Mouse (Mus musculus): ENCODE measurements around the gene Txndc17. TPM values are rescaled to one million over a fixed set of nuclear protein-coding genes. Genes with fewer than 3 reads are reported as not detected.
A peak's percentile ranks its signal among the peaks of the same experiment; 100 is the strongest.

Gene Txndc17
- total RNA-seq, 2 experiments from 2014 or later: 35.1 to 38.0 TPM

DNA sequence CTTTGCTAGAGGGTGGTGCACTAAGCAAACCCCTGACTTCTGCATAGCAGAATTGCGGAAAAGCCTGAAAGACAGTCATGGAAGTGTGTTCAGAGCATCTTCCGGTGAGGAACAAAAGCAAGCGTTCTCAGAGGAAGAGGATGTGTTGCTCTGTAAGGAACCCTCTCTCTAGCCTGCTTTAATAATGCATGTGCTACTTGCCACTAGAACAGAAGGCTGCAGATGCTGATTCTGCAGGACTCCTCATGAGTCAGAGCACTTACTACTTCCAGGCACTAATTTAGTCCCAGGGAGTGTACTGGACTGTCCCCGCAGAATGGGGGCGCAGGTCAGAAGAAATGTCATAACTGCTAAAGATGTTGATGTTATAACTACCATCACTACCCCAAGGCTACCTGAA, 9.8 kb downstream of the Txndc17 start:
- DNase-seq (ENCODE audit: low spot score in 2 of 2): no peak

- DNase-seq (ENCODE audit: low spot score in 2 of 2): peak; percentile 65 to 77
These were observed 13.9 kb downstream of the Txndc17 start for GRCm38 (mm10) chr11:72221278-72221677.

DNA sequence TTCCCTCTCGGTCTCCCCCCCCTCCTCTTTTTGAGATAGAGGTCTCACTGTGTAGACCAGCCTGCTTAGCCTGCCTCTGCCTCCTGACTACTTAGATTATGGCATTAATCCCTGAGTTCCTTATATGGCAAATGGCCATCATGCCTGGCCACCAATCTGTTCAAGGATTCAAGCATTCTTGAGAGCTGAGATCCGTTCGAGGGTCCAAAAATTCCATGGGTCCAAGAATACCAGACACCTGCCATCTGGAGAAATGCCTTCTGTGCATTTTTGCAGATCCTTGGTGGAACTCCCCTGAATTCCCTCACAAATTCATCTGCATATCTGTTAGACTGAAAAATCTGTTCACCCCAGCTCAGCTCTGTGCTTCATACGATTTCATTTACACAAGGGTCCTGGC, 16.1 kb downstream of the Txndc17 start:
- no peak for DNase-seq (ENCODE audit: low spot score in 2 of 2)

DNA sequence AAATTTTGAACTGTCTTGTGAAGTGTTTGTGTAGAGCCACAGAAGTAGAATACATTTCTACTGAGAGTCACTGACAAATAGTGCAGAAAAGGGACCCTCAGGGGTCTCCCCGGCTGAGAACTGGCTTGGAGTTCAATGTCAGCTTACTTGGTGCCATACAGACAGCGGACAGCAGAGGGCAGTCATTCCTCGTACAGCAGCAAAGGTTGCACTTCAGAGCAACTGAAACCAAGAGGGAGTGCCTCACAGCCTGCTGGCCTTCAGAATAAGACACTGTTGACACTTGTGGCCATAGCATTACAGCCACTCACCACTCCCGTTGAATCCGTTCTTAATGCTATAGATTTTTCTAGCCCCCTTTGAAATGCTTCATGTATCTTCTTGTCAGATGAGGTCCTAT, 17.5 kb downstream of the Txndc17 start:
- peak; percentile 76 to 86 for DNase-seq (ENCODE audit: low spot score in 2 of 2)

- no peak for DNase-seq (ENCODE audit: low spot score in 2 of 2)
These were observed 18.9 kb downstream of the Txndc17 start for GRCm38 (mm10) chr11:72226020-72226791.

- no peak for DNase-seq (ENCODE audit: low spot score in 2 of 2)
These were observed 19.6 kb downstream of the Txndc17 start for GRCm38 (mm10) chr11:72226901-72227300.

- DNase-seq (ENCODE audit: low spot score in 2 of 2): no peak
These were observed 21.2 kb downstream of the Txndc17 start for GRCm38 (mm10) chr11:72228513-72228912.

- DNase-seq (ENCODE audit: low spot score in 2 of 2): no peak
These were observed 24.7 kb downstream of the Txndc17 start for GRCm38 (mm10) chr11:72232068-72232467.

DNA sequence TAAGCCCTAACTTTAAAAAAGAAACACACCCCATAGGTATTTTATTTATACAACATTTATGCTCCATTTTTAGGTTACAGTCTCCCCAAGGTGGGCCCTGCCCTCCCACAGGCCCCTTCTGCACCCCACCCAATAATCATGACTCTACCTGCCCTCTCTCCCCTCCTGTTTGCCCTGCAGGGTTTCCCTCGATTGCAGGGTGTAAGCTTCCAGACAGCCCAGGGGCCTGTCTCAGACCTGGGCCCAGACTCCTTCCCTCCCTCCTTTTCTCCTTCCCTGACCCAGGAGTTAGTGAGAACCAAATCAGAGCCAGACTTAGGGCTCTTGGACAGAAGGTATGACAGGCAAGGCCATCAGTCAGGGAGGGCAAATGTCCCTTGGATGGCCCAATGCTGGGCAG, 25.6 kb downstream of the Txndc17 start:
- DNase-seq (ENCODE audit: low spot score in 2 of 2): no peak

DNA sequence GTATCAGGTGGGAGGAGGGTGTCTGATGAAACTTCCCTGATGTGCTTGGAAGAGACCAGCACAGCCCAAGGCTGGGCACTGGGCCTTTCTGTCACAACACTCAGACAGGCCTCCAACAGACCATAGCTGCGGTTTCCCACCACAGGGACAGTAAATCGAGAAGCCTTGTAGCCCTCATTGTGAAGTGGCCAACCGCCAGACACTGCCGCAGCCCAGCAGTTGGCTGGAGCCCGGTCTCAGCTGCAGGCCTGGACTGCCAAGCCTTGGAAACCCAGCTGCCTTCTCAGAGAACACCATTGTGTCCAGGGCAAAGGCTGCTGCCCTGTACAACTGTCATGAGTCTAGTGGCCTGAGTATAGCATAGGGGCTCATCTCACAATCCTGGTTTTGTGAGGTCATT, 26.7 kb downstream of the Txndc17 start:
- peak in 1 of 2 experiments; percentile 34 for DNase-seq (ENCODE audit: low spot score in 2 of 2)

DNA sequence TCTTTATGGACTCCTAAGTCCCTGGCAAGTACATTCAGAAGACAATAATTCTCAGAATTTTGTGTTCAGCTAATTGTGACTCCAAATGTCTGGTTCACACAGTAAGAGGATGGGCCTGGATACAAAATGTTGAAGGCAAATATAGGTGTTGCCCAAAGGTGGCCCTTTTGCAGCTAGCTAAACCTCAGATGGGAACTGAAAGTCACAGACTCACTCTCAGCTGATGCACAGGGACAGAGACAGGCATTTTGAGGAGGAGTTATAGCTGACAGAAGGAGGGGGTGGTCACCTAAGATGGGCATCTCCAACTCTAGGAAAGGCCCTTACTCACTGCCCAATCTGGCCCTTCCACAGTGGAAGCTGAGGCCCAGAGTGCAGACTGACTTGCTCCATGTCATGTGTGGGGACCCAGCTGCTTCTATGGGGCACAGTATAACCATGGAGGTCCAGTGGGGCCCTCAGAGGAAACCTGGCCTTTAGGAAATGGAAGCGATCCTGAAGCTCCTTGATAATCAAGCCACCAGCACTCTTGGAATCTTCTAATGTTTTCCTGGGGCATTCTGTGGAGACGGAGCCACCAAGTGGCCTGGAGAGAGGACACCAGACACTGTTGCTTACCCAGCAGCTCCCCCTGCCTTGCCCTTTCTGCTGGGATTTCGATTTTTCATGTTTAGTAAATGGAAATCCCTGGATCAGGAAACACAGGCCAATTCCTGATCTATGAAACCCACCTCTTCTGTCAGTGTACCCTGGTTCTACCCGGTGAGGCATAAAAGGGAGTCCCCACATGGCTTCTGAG, 32.9 kb downstream of the Txndc17 start:
- DNase-seq (ENCODE audit: low spot score in 2 of 2): no peak

DNA sequence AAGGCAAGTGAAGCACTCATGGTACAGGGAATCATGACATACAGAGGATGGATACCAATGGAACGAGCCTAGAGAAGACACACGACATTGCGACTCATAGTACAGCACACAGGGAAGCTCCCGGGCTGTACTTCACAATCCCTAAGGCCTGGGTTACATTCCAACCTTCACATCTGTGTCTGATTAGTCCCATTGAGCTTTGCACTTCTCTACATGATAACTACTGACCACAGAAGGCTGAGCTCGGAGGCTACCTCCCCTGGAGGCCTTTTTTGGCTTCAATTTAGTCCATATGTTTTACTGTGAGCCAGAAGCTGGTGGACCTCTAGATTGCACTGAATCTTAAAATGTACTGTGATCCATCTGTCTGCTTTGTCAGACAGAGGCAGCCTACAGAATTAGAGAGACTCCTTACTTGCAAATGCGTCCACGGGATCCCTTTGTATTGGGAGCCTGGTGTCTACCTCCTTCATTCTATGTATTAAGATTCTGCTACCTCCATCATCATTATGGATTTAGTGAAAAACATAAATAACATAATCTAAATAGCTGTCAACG, 37.9 kb downstream of the Txndc17 start:
- DNase-seq (ENCODE audit: low spot score in 2 of 2): peak in 1 of 2 experiments; percentile 33

GRCm38 (mm10) chr11:72255629-72256028, 48.3 kb downstream of the Txndc17 start:
- no peak for DNase-seq (ENCODE audit: low spot score in 2 of 2)

GRCm38 (mm10) chr11:72256441-72256840, 49.1 kb downstream of the Txndc17 start:
- no peak for DNase-seq (ENCODE audit: low spot score in 2 of 2)

Other genes starting within 250 kb of the Txndc17 start
- gene Aipl1, start 170.0 kb upstream of the Txndc17 start, total RNA-seq (2021): not detected
- not detected for gene Pimreg, start 165.5 kb upstream of the Txndc17 start, total RNA-seq (2021)
- 10 to 100 TPM; 80.5 to 83.2 TPM for gene Pitpnm3, start 71.8 kb upstream of the Txndc17 start, total RNA-seq (2021)
- gene Gm43951, start 707 bp upstream of the Txndc17 start, total RNA-seq (2021): 10 to 100 TPM; 12.2 to 13.0 TPM
- gene 4933427D14Rik, start 88 bp upstream of the Txndc17 start, total RNA-seq (2021): 10 to 100 TPM; 33.8 to 34.3 TPM
- 10 to 100 TPM; 15.3 to 16.1 TPM for gene Med31, start 8.0 kb downstream of the Txndc17 start, total RNA-seq (2021)
- 10 to 100 TPM; 13.0 to 17.9 TPM for gene Slc13a5, start 59.7 kb downstream of the Txndc17 start, total RNA-seq (2021)
- 1 to 10 TPM; 7.5 to 7.6 TPM for gene Xaf1, start 94.1 kb downstream of the Txndc17 start, total RNA-seq (2021)
- gene Fbxo39, start 106.9 kb downstream of the Txndc17 start, total RNA-seq (2021): not detected
- gene Tekt1, start 154.9 kb downstream of the Txndc17 start, total RNA-seq (2021): 1 to 10 TPM; 2.4 to 3.1 TPM
- 1 to 10 TPM in 1 of 2 experiments, under 1 TPM in 1; 0.61 to 1.3 TPM for gene Smtnl2, start 204.2 kb downstream of the Txndc17 start, total RNA-seq (2021)
- gene Ggt6, start 228.0 kb downstream of the Txndc17 start, total RNA-seq (2021): under 1 TPM in 1 of 2 experiments, not detected in 1; 0.23 TPM
- 10 to 100 TPM; 53.3 to 53.6 TPM for gene Mybbp1a, start 233.8 kb downstream of the Txndc17 start, total RNA-seq (2021)